Mouse (Mus musculus) intestine, postnatal 0 days (tissue): ENCODE data around the gene Smg6. TPM values are rescaled to one million over a fixed set of nuclear protein-coding genes. Genes with fewer than 3 reads are reported as not detected.

Experiments
- ATAC-seq: fragments of 200-750 bp; cut with Nextera tagmentation; 2 replicates; pipeline ENCODE4 v1.8.0; 2017; ENCODE audit warnings: mild to moderate bottlenecking, moderate TSS enrichment, moderate library complexity
- H3K27ac ChIP-seq: fragments of 300-500 bp; sonication (generic); 2 replicates; pipeline ENCODE4 v1.5.1; 2014; ENCODE audit warnings: mild to moderate bottlenecking, low read depth, low read length, moderate library complexity
- H3K27me3 ChIP-seq: fragments of 300-500 bp; sonication (generic); replicated peaks from 2 replicates; pipeline ENCODE4 v1.6.1; 2014; ENCODE audit warnings: low read length, mixed read lengths; ENCODE audit not compliant: control insufficient read depth, insufficient read depth
- H3K36me3 ChIP-seq: fragments of 300-500 bp; sonication (generic); 2 replicates; pipeline ENCODE4 v1.6.1; 2014; ENCODE audit warnings: mild to moderate bottlenecking, moderate library complexity; ENCODE audit not compliant: control insufficient read depth, insufficient read depth
- H3K4me1 ChIP-seq: fragments of 300-500 bp; sonication (generic); replicated peaks from 2 replicates; pipeline ENCODE4 v1.6.1; 2014; ENCODE audit warnings: antibody characterized with exemption, low read length, mixed read lengths; ENCODE audit not compliant: control insufficient read depth, insufficient read depth
- H3K4me2 ChIP-seq: fragments of 300-500 bp; sonication (generic); replicated peaks from 2 replicates; pipeline ENCODE4 v1.6.1; 2014; ENCODE audit warnings: low read depth, mild to moderate bottlenecking, moderate library complexity
- H3K4me3 ChIP-seq: fragments of 300-500 bp; sonication (generic); 2 replicates; pipeline ENCODE4 v1.5.1; 2014; ENCODE audit warnings: low read depth, low read length
- H3K9ac ChIP-seq: fragments of 300-500 bp; sonication (generic); 2 replicates; pipeline ENCODE4 v1.6.1; 2014; ENCODE audit warnings: mild to moderate bottlenecking, low read depth, low read length
- H3K9me3 ChIP-seq: fragments of 300-500 bp; sonication (generic); 2 replicates; pipeline ENCODE4 v1.6.1; 2016; ENCODE audit warnings: mixed run types; ENCODE audit not compliant: control insufficient read depth
- CTCF ChIP-seq: sonication (generic); IDR thresholded peaks from 2 replicates; pipeline ENCODE4 v1.5.1; 2016; ENCODE audit warnings: low read depth, mild to moderate bottlenecking, control low read depth, antibody characterized with exemption, moderate library complexity
- WGBS: fragments of 180-500 bp; shearing (Covaris S2); extraction: QIAGEN DNeasy Blood & Tissue Kit; methylation state at CpG from one replicate; pipeline ENCODE4 v1.1.7; 2014; 5-methylcytosine and 5-hydroxymethylcytosine counted together
- polyA plus RNA-seq: library from polyadenylated mRNA; unstranded; fragments of >200 nt; fragmentation: Nextera tagmentation; extraction: Ambion mirVana; gene quantifications from 2 replicates; pipeline ENCODE4 v1.2.1, GENCODE M21; 2015

Smg6 gene
- polyA plus RNA-seq, 1 experiment from 2014 or later = 6.5 TPM

GRCm38 (mm10) chr11:75157037-75157436 lies 231.4 kb downstream of the Smg6 start:
- H3K36me3 ChIP-seq = peaks cover 25% of the 10 kb centered on the region; the same call in 1 of the 2 replicates
- no peaks in the 10 kb centered on the region for H3K4me1 ChIP-seq
- no peak overlapping the region; the same call in 1 of the 2 replicates for H3K27ac ChIP-seq
- no peak overlapping the region for H3K4me2 ChIP-seq
- H3K9me3 ChIP-seq = no peaks in the 10 kb centered on the region
- no peaks in the 10 kb centered on the region for H3K27me3 ChIP-seq
- no peak overlapping the region; the same call in 1 of the 2 replicates for H3K9ac ChIP-seq
- TF ChIP-seq CTCF = no peak
- ATAC-seq = no peak
- no peak overlapping the region for H3K4me3 ChIP-seq
- WGBS = 70% methylated on average over 4 of the region's 4 CpGs

DNA sequence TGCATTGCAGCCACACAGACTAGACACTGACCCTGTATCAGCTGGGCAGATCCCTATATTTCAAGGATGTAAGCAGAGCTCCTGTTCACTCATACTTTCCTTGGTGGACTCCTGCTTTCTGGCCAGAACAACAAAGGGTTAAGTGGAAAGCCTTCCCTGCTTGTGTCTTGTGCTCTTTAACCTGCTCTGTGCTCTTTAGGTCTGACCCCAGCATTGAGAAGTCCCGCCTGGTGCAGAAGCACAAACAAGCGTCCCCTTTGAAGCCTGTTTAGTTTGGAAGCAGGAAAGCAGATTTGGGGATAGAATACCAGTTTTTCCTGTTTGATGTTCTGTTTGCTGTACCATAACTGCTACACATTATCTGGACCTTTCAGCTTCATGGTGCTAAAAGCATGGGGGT lies 232.3 kb downstream of the Smg6 start:
- no peak overlapping the region for H3K4me2 ChIP-seq
- no peaks in the 10 kb centered on the region for H3K27me3 ChIP-seq
- H3K36me3 ChIP-seq = peaks cover 31% of the 10 kb centered on the region
- no peak for TF ChIP-seq CTCF
- ATAC-seq = no peak
- 34% methylated on average over 2 of the region's 2 CpGs for WGBS
- H3K4me1 ChIP-seq = no peaks in the 10 kb centered on the region
- no peaks in the 10 kb centered on the region for H3K9me3 ChIP-seq
- no peak overlapping the region for H3K9ac ChIP-seq
- no peak overlapping the region for H3K4me3 ChIP-seq
- H3K27ac ChIP-seq = no peak overlapping the region

GRCm38 (mm10) chr11:75158432-75158831 lies 232.8 kb downstream of the Smg6 start:
- H3K4me2 ChIP-seq = no peak overlapping the region
- peaks cover 34% of the 10 kb centered on the region for H3K36me3 ChIP-seq
- no peak overlapping the region for H3K27ac ChIP-seq
- 77% methylated on average over 14 of the region's 14 CpGs for whole genome bisulfite sequencing
- no peaks in the 10 kb centered on the region for H3K27me3 ChIP-seq
- no peak for TF ChIP-seq CTCF
- H3K9ac ChIP-seq = 0 out of 2 replicates have a peak overlapping the region, but pooled peaks have one; percentile 18
- H3K4me1 ChIP-seq = no peaks in the 10 kb centered on the region
- no peaks in the 10 kb centered on the region for H3K9me3 ChIP-seq
- no peak overlapping the region for H3K4me3 ChIP-seq
- ATAC-seq = no peak

- H3K4me3 ChIP-seq = no peak overlapping the region
- H3K27me3 ChIP-seq = no peaks in the 10 kb centered on the region
- H3K36me3 ChIP-seq = peaks cover 43% of the 10 kb centered on the region
- no peaks in the 10 kb centered on the region for H3K4me1 ChIP-seq
- H3K27ac ChIP-seq = no peak overlapping the region; the same call in 1 of the 2 replicates
- ATAC-seq = no peak
- no peak overlapping the region for H3K4me2 ChIP-seq
- H3K9ac ChIP-seq = no peak overlapping the region
- H3K9me3 ChIP-seq = no peaks in the 10 kb centered on the region
- WGBS = 44% methylated on average over 2 of the region's 2 CpGs
- peak; percentile 77 for TF ChIP-seq CTCF
Observed at GRCm38 (mm10) chr11:75159564-75159963, 233.9 kb downstream of the Smg6 start.

DNA sequence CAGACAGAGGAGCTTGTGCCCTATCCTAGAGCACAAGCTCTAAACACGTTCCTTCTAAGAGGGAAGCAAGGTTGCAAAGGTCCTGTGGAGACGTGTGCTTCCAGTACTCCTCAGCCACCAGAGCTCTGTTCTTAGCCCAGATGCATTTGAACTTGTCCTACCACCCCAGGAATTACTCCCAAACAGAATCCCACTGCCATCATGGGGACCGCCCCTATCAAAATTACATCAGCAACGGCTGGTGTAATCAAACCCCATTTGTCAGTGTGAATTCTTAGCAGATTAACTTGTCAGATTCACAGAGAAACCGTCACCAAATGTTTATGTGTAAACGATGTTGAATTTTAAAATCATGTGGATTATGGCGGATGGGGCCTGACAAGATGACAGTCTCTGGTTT lies 235.3 kb downstream of the Smg6 start:
- TF ChIP-seq CTCF = no peak
- ATAC-seq = no peak
- H3K36me3 ChIP-seq = peaks cover 52% of the 10 kb centered on the region
- H3K4me2 ChIP-seq = no peak overlapping the region
- H3K4me3 ChIP-seq = no peak overlapping the region
- H3K4me1 ChIP-seq = no peaks in the 10 kb centered on the region
- no peak overlapping the region for H3K9ac ChIP-seq
- no peaks in the 10 kb centered on the region for H3K9me3 ChIP-seq
- WGBS = 66% methylated on average over 7 of the region's 7 CpGs
- H3K27me3 ChIP-seq = peaks cover 2% of the 10 kb centered on the region
- 0 out of 2 replicates have a peak overlapping the region, but pooled peaks have one; percentile 30 for H3K27ac ChIP-seq

- Histone ChIP-seq H3K4me3 (no peak overlapping the region), H3K36me3 (peaks cover 47% of the 10 kb centered on the region), H3K4me2 (no peak overlapping the region), H3K4me1 (peaks cover 4% of the 10 kb centered on the region), H3K27me3 (peaks cover 7% of the 10 kb centered on the region), H3K27ac (peak overlapping the region; percentile 50), H3K9ac (no peak overlapping the region), H3K9me3 (no peaks in the 10 kb centered on the region)
- ATAC-seq = no peak
- WGBS = 57% methylated on average over 4 of the region's 4 CpGs
- no peak for TF ChIP-seq CTCF
Observed at GRCm38 (mm10) chr11:75161417-75162008, 235.9 kb downstream of the Smg6 start.
